Mouse (Mus musculus) megakaryocyte, embryonic 14.5 days (primary cell): ENCODE measurements around the gene Acot5. TPM values are rescaled to one million over a fixed set of nuclear protein-coding genes. Genes with fewer than 3 reads are reported as not detected.
"Not testable (repeated sequence)": the region's sequence is repeated elsewhere in the genome, so short reads cannot be mapped to it uniquely, and the experiment has no call there.

Experiments
- H3K27me3 ChIP-seq: replicated peaks from 2 replicates; pipeline ENCODE3; 2012; ENCODE audit warnings: inconsistent platforms
- H3K36me3 ChIP-seq: replicated peaks from 2 replicates; pipeline ENCODE3; 2012; ENCODE audit warnings: low read length, inconsistent platforms, mixed read lengths
- H3K4me1 ChIP-seq: 2 replicates; pipeline ENCODE4 v1.6.1; 2012; ENCODE audit warnings: inconsistent platforms
- H3K4me3 ChIP-seq: replicated peaks from 2 replicates; pipeline ENCODE3; 2012; ENCODE audit warnings: moderate library complexity, mild to moderate bottlenecking, inconsistent platforms
- H3K9me3 ChIP-seq: 2 replicates; pipeline ENCODE4 v1.6.1; 2012; ENCODE audit warnings: inconsistent platforms
- FLI1 ChIP-seq: IDR thresholded peaks from 2 replicates; pipeline ENCODE4 v1.6.1; 2012; ENCODE audit warnings: low read length, inconsistent platforms, mixed read lengths
- GATA1 ChIP-seq: IDR thresholded peaks from 3 replicates; pipeline ENCODE4 v1.6.1; 2012; ENCODE audit warnings: mixed read lengths, low read length, inconsistent platforms, borderline replicate concordance
- polyA plus RNA-seq: library from polyadenylated mRNA; stranded (reverse); fragments of >175 nt; gene quantifications from 2 replicates; pipeline ENCODE4 v1.2.3, GENCODE M21; 2012; ENCODE audit warnings: low replicate concordance; ENCODE audit not compliant: insufficient read depth

Gene Acot5
- polyA plus RNA-seq, 1 experiment = not detected

- H3K4me3 ChIP-seq = no peak overlapping the region
- H3K36me3 ChIP-seq = no peaks in the 10 kb centered on the region
- no peak for TF ChIP-seq FLI1
- no peak for TF ChIP-seq GATA1
Observed at GRCm38 (mm10) chr12:84063228-84063627, 5.9 kb upstream of the Acot5 start.

GRCm38 (mm10) chr12:84063833-84064232 is 5.3 kb upstream of the Acot5 start:
- no peak overlapping the region for H3K4me3 ChIP-seq
- TF ChIP-seq FLI1 (no peak), GATA1 (no peak)
- H3K9me3 ChIP-seq = peaks cover 7% of the 10 kb centered on the region
- no peaks in the 10 kb centered on the region for H3K36me3 ChIP-seq
- 0 out of 2 replicates have a peak, but pooled peaks cover 2% of the 10 kb centered on the region for H3K4me1 ChIP-seq
- peaks cover 38% of the 10 kb centered on the region for H3K27me3 ChIP-seq

More at GRCm38 (mm10) chr12:84063228-84063627, 5.9 kb upstream of the Acot5 start:
- Histone ChIP-seq H3K9me3 (peaks cover 7% of the 10 kb centered on the region), H3K4me1 (0 out of 2 replicates have a peak, but pooled peaks cover 2% of the 10 kb centered on the region), H3K27me3 (peaks cover 36% of the 10 kb centered on the region)

- peak overlapping the region; percentile 24 for H3K4me3 ChIP-seq
- H3K36me3 ChIP-seq = no peaks in the 10 kb centered on the region
- H3K4me1 ChIP-seq = peaks cover 9% of the 10 kb centered on the region
- H3K9me3 ChIP-seq = peaks cover 7% of the 10 kb centered on the region
- peaks cover 37% of the 10 kb centered on the region for H3K27me3 ChIP-seq
- TF ChIP-seq GATA1 (no peak), FLI1 (no peak)
Observed at GRCm38 (mm10) chr12:84064621-84065020, 4.5 kb upstream of the Acot5 start.

GRCm38 (mm10) chr12:84067752-84068151 is 1.4 kb upstream of the Acot5 start:
- no peak overlapping the region for H3K4me3 ChIP-seq
- peaks cover 3% of the 10 kb centered on the region; the same call in 1 of the 2 replicates for H3K9me3 ChIP-seq
- H3K27me3 ChIP-seq = peaks cover 51% of the 10 kb centered on the region
- peaks cover 13% of the 10 kb centered on the region for H3K4me1 ChIP-seq
- H3K36me3 ChIP-seq = no peaks in the 10 kb centered on the region
- no peak for TF ChIP-seq FLI1
- no peak for TF ChIP-seq GATA1

- peaks cover 53% of the 10 kb centered on the region for H3K27me3 ChIP-seq
- TF ChIP-seq GATA1 = no peak
- no peak for TF ChIP-seq FLI1
Observed at GRCm38 (mm10) chr12:84068296-84068695, 829 bp upstream of the Acot5 start.

GRCm38 (mm10) chr12:84069582-84069981 is 457 bp downstream of the Acot5 start:
- peaks cover 12% of the 10 kb centered on the region for H3K4me1 ChIP-seq
- peaks cover 57% of the 10 kb centered on the region for H3K27me3 ChIP-seq
- peak overlapping the region; percentile 88 for H3K4me3 ChIP-seq
- not testable (repeated sequence) for H3K9me3 ChIP-seq, H3K36me3 ChIP-seq

More at GRCm38 (mm10) chr12:84068296-84068695, 829 bp upstream of the Acot5 start:
- 0 out of 2 replicates have a peak, but pooled peaks cover under 1% of the 10 kb centered on the region for H3K9me3 ChIP-seq
- H3K4me3 ChIP-seq = no peak overlapping the region
- no peaks in the 10 kb centered on the region for H3K36me3 ChIP-seq
- peaks cover 13% of the 10 kb centered on the region for H3K4me1 ChIP-seq

GRCm38 (mm10) chr12:84071696-84072095 is 2.6 kb downstream of the Acot5 start:
- Histone ChIP-seq H3K27me3 (peaks cover 58% of the 10 kb centered on the region), H3K36me3 (no peaks in the 10 kb centered on the region), H3K4me1 (peaks cover 10% of the 10 kb centered on the region), H3K9me3 (no peaks in the 10 kb centered on the region), H3K4me3 (no peak overlapping the region)
- TF ChIP-seq FLI1 (no peak), GATA1 (no peak)

- no peaks in the 10 kb centered on the region for H3K36me3 ChIP-seq
- H3K9me3 ChIP-seq = no peaks in the 10 kb centered on the region
- H3K27me3 ChIP-seq = peaks cover 18% of the 10 kb centered on the region
- no peak for TF ChIP-seq GATA1
- TF ChIP-seq FLI1 = no peak
- no peak overlapping the region for H3K4me3 ChIP-seq
- no peaks in the 10 kb centered on the region for H3K4me1 ChIP-seq
Observed at GRCm38 (mm10) chr12:84077371-84077990, 8.4 kb downstream of the Acot5 start.

GRCm38 (mm10) chr12:84083842-84084241 is 14.7 kb downstream of the Acot5 start:
- Histone ChIP-seq H3K27me3 (peaks cover 9% of the 10 kb centered on the region), H3K9me3 (peaks cover 13% of the 10 kb centered on the region), H3K36me3 (no peaks in the 10 kb centered on the region), H3K4me1 (no peaks in the 10 kb centered on the region), H3K4me3 (no peak overlapping the region)
- TF ChIP-seq GATA1 = no peak
- no peak for TF ChIP-seq FLI1

- Histone ChIP-seq H3K4me3 (no peak overlapping the region), H3K9me3 (peaks cover 20% of the 10 kb centered on the region), H3K36me3 (no peaks in the 10 kb centered on the region), H3K27me3 (peaks cover 9% of the 10 kb centered on the region), H3K4me1 (no peaks in the 10 kb centered on the region)
- TF ChIP-seq FLI1 (no peak), GATA1 (no peak)
Observed at GRCm38 (mm10) chr12:84084581-84084980, 15.5 kb downstream of the Acot5 start.

- H3K4me3 ChIP-seq, H3K4me1 ChIP-seq, H3K27me3 ChIP-seq, H3K36me3 ChIP-seq: not testable (repeated sequence)
- peaks cover 35% of the 10 kb centered on the region for H3K9me3 ChIP-seq
Observed at GRCm38 (mm10) chr12:84094666-84095065, 25.5 kb downstream of the Acot5 start.
